In the genomic region with DNA sequence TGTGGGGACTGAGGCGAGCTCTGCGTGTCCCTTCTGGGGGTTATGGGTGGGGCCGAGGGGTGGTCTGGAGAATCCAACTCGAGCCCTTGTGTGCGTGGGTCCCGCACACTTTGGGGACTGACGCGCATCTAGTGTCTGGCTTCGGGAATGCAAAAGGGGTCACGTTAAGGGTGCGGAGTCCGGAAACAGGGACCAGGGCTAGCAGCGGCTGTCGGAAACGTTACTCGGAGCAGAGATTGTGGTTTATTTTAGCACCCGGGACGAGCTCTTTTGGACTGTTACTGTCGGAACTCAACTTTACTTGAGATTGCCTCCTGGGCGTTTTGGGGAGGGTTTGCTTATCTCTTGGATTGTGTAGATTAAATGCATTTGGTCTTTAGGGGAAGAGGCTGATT, we compare ENCODE assay signal across 8 mouse cellular contexts. TPM values are rescaled to one million over a fixed set of nuclear protein-coding genes. Genes with fewer than 3 reads are reported as not detected.
DNase-seq lines count a peak whose midpoint lies in the region; ATAC-seq and TF ChIP-seq lines count a peak whose summit lies in the region.

No protein-coding gene starts in this region.

- H3K36me3 ChIP-seq in neural tube, embryonic 11.5 days (ENCODE audit: control insufficient read depth, insufficient read depth, low read length) = no peaks in the 10 kb centered on the region
- no peaks in the 10 kb centered on the region for H3K36me3 ChIP-seq in forebrain, embryonic 12.5 days (replicated peaks)
- no peaks in the 10 kb centered on the region for H3K36me3 ChIP-seq in hindbrain, embryonic 15.5 days
- H3K36me3 ChIP-seq in liver, embryonic 11.5 days (ENCODE audit: control insufficient read depth, insufficient read depth, low read length) = no peaks in the 10 kb centered on the region
- H3K36me3 ChIP-seq in midbrain, postnatal 0 days (ENCODE audit: insufficient read depth, low read length) = no peaks in the 10 kb centered on the region

- no peak for TF ChIP-seq CTCF in midbrain, postnatal 0 days (IDR thresholded peaks at IDR 0.05)

- H3K4me2 ChIP-seq in neural tube, embryonic 11.5 days (ENCODE audit: low read depth) = peak overlapping the region; percentile 80
- peak overlapping the region; percentile 82 for H3K4me2 ChIP-seq in forebrain, embryonic 12.5 days
- H3K4me2 ChIP-seq in hindbrain, embryonic 15.5 days = peak overlapping the region; percentile 85
- peak overlapping the region; percentile 99 for H3K4me2 ChIP-seq in liver, embryonic 11.5 days
- H3K4me2 ChIP-seq in midbrain, postnatal 0 days (ENCODE audit: low read depth, low read length, poor library complexity, severe bottlenecking) = peak overlapping the region; percentile 71

- H3K27me3 ChIP-seq in neural tube, embryonic 11.5 days (ENCODE audit: control insufficient read depth, insufficient read depth, low read length) = no peaks in the 10 kb centered on the region
- H3K27me3 ChIP-seq in forebrain, embryonic 12.5 days = no peaks in the 10 kb centered on the region
- H3K27me3 ChIP-seq in hindbrain, embryonic 15.5 days = no peaks in the 10 kb centered on the region
- H3K27me3 ChIP-seq in liver, embryonic 11.5 days (replicated peaks; ENCODE audit: control insufficient read depth, insufficient read depth, low read length) = no peaks in the 10 kb centered on the region
- no peaks in the 10 kb centered on the region for H3K27me3 ChIP-seq in midbrain, postnatal 0 days (ENCODE audit: insufficient read depth, low read length)

- H3K9me3 ChIP-seq in neural tube, embryonic 11.5 days (ENCODE audit: control insufficient read depth, low read length) = no peaks in the 10 kb centered on the region
- H3K9me3 ChIP-seq in forebrain, embryonic 12.5 days = no peaks in the 10 kb centered on the region
- no peaks in the 10 kb centered on the region for H3K9me3 ChIP-seq in hindbrain, embryonic 15.5 days
- H3K9me3 ChIP-seq in liver, embryonic 11.5 days (ENCODE audit: control insufficient read depth, low read length) = no peaks in the 10 kb centered on the region
- H3K9me3 ChIP-seq in midbrain, postnatal 0 days (ENCODE audit: low read length) = no peaks in the 10 kb centered on the region

- no peak for DNase-seq in neural tube, embryonic 11.5 days (ENCODE audit: low spot score)
- no peak for DNase-seq in neural tube, embryonic 10.5 days (ENCODE audit: extremely low spot score, low spot score)
- peak; percentile 76 for DNase-seq in R1 (ENCODE audit: low read depth, low spot score)
- DNase-seq in liver, embryonic 11.5 days (ENCODE audit: low spot score) = peak; percentile 58
- peak; percentile 17 for DNase-seq in midbrain, postnatal 0 days (ENCODE audit: low spot score)
- no peak for DNase-seq in c-Kit-positive CD71-positive TER-119-positive erythroid progenitor cells, embryonic 14.5 days (ENCODE audit: low spot score)

- peak overlapping the region; percentile 75 for H3K4me3 ChIP-seq in neural tube, embryonic 11.5 days (ENCODE audit: low read depth, low read length)
- H3K4me3 ChIP-seq in forebrain, embryonic 12.5 days (replicated peaks) = peak overlapping the region; percentile 70
- H3K4me3 ChIP-seq in hindbrain, embryonic 15.5 days = peak overlapping the region; percentile 84
- peak overlapping the region; percentile 74 for H3K4me3 ChIP-seq in liver, embryonic 11.5 days (ENCODE audit: low read depth, low read length)
- peak overlapping the region; percentile 67 for H3K4me3 ChIP-seq in midbrain, postnatal 0 days (ENCODE audit: low read depth, low read length)

- WGBS in neural tube, embryonic 11.5 days = 0% methylated on average over 20 of the region's 20 CpGs
- WGBS in forebrain, embryonic 12.5 days = under 1% methylated on average over 20 of the region's 20 CpGs
- 0% methylated on average over 20 of the region's 20 CpGs for WGBS in hindbrain, embryonic 15.5 days
- under 1% methylated on average over 20 of the region's 20 CpGs for WGBS in liver, embryonic 11.5 days
- under 1% methylated on average over 20 of the region's 20 CpGs for WGBS in midbrain, postnatal 0 days

- H3K27ac ChIP-seq in neural tube, embryonic 11.5 days (ENCODE audit: low read depth, low read length) = peak overlapping the region; percentile 89
- peak overlapping the region; percentile 97 for H3K27ac ChIP-seq in forebrain, embryonic 12.5 days
- H3K27ac ChIP-seq in hindbrain, embryonic 15.5 days (replicated peaks) = peak overlapping the region; percentile 94
- H3K27ac ChIP-seq in liver, embryonic 11.5 days (ENCODE audit: low read depth, low read length) = peak overlapping the region; percentile 65
- H3K27ac ChIP-seq in midbrain, postnatal 0 days (ENCODE audit: low read depth, low read length) = peak overlapping the region; percentile 89

- H3K4me1 ChIP-seq in neural tube, embryonic 11.5 days (ENCODE audit: control insufficient read depth, insufficient read depth, low read length) = peaks cover 6% of the 10 kb centered on the region
- H3K4me1 ChIP-seq in forebrain, embryonic 12.5 days = peaks cover 16% of the 10 kb centered on the region
- H3K4me1 ChIP-seq in hindbrain, embryonic 15.5 days (replicated peaks) = peaks cover 25% of the 10 kb centered on the region
- H3K4me1 ChIP-seq in liver, embryonic 11.5 days (replicated peaks; ENCODE audit: control insufficient read depth, insufficient read depth, low read length) = peaks cover 5% of the 10 kb centered on the region
- H3K4me1 ChIP-seq in midbrain, postnatal 0 days (ENCODE audit: insufficient read depth, low read length) = no peaks in the 10 kb centered on the region

- no peak for ATAC-seq in neural tube, embryonic 11.5 days (ENCODE audit: insufficient read depth, low FRiP score, low TSS enrichment)
- ATAC-seq in forebrain, embryonic 12.5 days (ENCODE audit: low FRiP score) = no peak
- no peak for ATAC-seq in hindbrain, embryonic 15.5 days (ENCODE audit: low FRiP score, low read depth)
- ATAC-seq in liver, embryonic 11.5 days (replicated peaks; ENCODE audit: low FRiP score) = no peak
- no peak for ATAC-seq in midbrain, postnatal 0 days (ENCODE audit: low FRiP score)

- H3K9ac ChIP-seq in neural tube, embryonic 11.5 days (ENCODE audit: low read length) = peak overlapping the region; percentile 84
- H3K9ac ChIP-seq in forebrain, embryonic 12.5 days = peak overlapping the region; percentile 73
- peak overlapping the region; percentile 89 for H3K9ac ChIP-seq in hindbrain, embryonic 15.5 days
- peak overlapping the region; percentile 72 for H3K9ac ChIP-seq in liver, embryonic 11.5 days (ENCODE audit: low read depth, low read length)
- H3K9ac ChIP-seq in midbrain, postnatal 0 days (replicated peaks; ENCODE audit: low read length, poor library complexity, severe bottlenecking) = peak overlapping the region; percentile 72

RNA-seq across cellular contexts. Expression of gene Map4, which starts 1.1 kb away (rescaled TPM):
- 116 and 129 TPM in 2 replicates for polyA plus RNA-seq in neural tube, embryonic 11.5 days (2014; fragmentation: Nextera tagmentation; extraction: Ambion mirVana)
- polyA plus RNA-seq in forebrain, embryonic 12.5 days (2016; fragmentation: Nextera tagmentation; extraction: Ambion mirVana) = 94.5 and 112 TPM in 2 replicates
- 181 and 201 TPM in 2 replicates for polyA plus RNA-seq in hindbrain, embryonic 15.5 days (2015; fragmentation: Nextera tagmentation; extraction: Ambion mirVana)
- polyA plus RNA-seq in liver, embryonic 11.5 days (2014; fragmentation: Nextera tagmentation; extraction: Ambion mirVana) = 30.4 and 33.0 TPM in 2 replicates
- total RNA-seq in midbrain, postnatal 0 days (2014; rRNA removed) = 290 and 293 TPM in 2 replicates
- polyA plus RNA-seq in midbrain, postnatal 0 days (2015; fragmentation: Nextera tagmentation; extraction: Ambion mirVana) = 221 and 225 TPM in 2 replicates

RNA-seq across cellular contexts. Expression of gene Cdc25a, which starts 57.0 kb away (rescaled TPM):
- polyA plus RNA-seq in neural tube, embryonic 11.5 days (2014; fragmentation: Nextera tagmentation; extraction: Ambion mirVana) = 35.4 and 37.9 TPM in 2 replicates
- 42.1 and 44.3 TPM in 2 replicates for polyA plus RNA-seq in forebrain, embryonic 12.5 days (2016; fragmentation: Nextera tagmentation; extraction: Ambion mirVana)
- polyA plus RNA-seq in hindbrain, embryonic 15.5 days (2015; fragmentation: Nextera tagmentation; extraction: Ambion mirVana) = 12.9 and 14.0 TPM in 2 replicates
- 39.8 and 42.5 TPM in 2 replicates for polyA plus RNA-seq in liver, embryonic 11.5 days (2014; fragmentation: Nextera tagmentation; extraction: Ambion mirVana)
- total RNA-seq in midbrain, postnatal 0 days (2014; rRNA removed) = 7.5 and 11.8 TPM in 2 replicates
- 6.7 and 6.8 TPM in 2 replicates for polyA plus RNA-seq in midbrain, postnatal 0 days (2015; fragmentation: Nextera tagmentation; extraction: Ambion mirVana)

Comparison
In these comparisons a context has a peak if more than half of its experiments do, and no peak if none do; other contexts are left out.
1. DNase-seq: peak in R1 (single experiment), liver, embryonic 11.5 days (single experiment) and midbrain, postnatal 0 days (single experiment); none in neural tube, embryonic 11.5 days (single experiment), neural tube, embryonic 10.5 days (single experiment) and c-Kit-positive CD71-positive TER-119-positive erythroid progenitor cells, embryonic 14.5 days (single experiment).
2. Peak in every context shown above with its lines, with median percentiles within 50 percentile points of each other: H3K27ac ChIP-seq, H3K4me2 ChIP-seq, H3K4me3 ChIP-seq and H3K9ac ChIP-seq.